1 mouse cellular context compared by ENCODE assay signal in the genomic region with DNA sequence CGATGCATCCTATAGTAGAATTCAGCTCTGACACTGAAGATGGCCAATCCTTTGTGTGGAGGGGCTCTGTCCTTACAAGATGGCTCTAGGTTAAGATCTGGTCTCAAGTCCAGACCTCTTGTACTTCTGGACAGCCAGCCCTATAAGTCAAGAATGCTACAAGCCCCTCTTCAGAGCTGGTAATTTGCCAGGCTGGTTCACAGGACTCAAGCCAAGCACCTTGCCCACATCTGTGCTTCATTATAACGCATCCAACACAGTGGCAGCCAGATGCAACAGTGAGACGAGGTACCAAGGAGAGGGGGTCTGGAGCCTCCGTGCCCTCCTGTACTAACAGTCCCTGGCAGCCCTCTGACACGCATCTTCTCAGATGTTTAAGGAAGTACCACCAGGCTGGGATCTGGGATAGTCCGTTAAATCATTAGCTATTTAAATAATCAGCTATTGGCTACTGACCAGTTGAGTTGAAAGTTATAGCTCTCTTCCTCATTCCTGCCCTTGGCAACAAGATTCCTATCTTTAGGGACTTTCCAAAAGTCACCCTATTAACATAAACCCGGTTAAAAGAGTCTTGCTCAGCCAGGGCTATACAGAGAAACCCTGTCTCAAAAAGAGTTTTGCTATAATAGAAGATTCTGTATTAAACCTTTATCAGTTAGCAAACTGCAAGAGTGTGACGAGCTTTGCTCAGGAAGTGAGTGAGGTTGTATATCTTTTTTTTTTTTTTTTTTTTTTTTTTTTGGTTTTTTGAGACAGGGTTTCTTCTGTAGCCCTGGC.
TF ChIP-seq lines count a peak whose summit lies in the region.

No protein-coding gene starts in this region.

TF ChIP-seq in CH12.LX, 34 proteins besides CTCF, POLR2A, EP300 and RAD21:
- peak; percentile 83 for TF ChIP-seq ZNF384 (IDR thresholded peaks at IDR 0.05; ENCODE audit: low read depth, low read length)
- peak; percentile 14; the same call in 1 of the 2 replicates for TF ChIP-seq TCF12 (IDR thresholded peaks at IDR 0.05; ENCODE audit: low read depth, low read length)
- peak; percentile 20; the same call in 1 of the 2 replicates for TF ChIP-seq BHLHE40 (IDR thresholded peaks at IDR 0.05; ENCODE audit: low read depth, low read length)
- TF ChIP-seq RCOR1 (conservative IDR thresholded peaks at IDR 0.05; ENCODE audit: low read depth, low read length), result no peak
- TF ChIP-seq SIN3A (IDR thresholded peaks at IDR 0.05; ENCODE audit: low read length), result no peak
- TF ChIP-seq IRF4 (IDR thresholded peaks at IDR 0.05; ENCODE audit: low read depth, low read length), result peak; percentile 41; the same call in 1 of the 2 replicates
- peak; percentile 41; the same call in 1 of the 2 replicates for TF ChIP-seq ETS1 (conservative IDR thresholded peaks at IDR 0.05; ENCODE audit: low read depth, low read length)
- 0 out of 2 replicates have a peak, but pooled peaks have one; percentile 27 for TF ChIP-seq MYC (IDR thresholded peaks at IDR 0.05; ENCODE audit: low read depth, low read length)
- TF ChIP-seq ELF1 (IDR thresholded peaks at IDR 0.05; ENCODE audit: low read depth, low read length), result peak; percentile 59; the same call in 1 of the 2 replicates
